Mouse (Mus musculus): Measurements from ENCODE around the gene Atg10. TPM values are rescaled to one million over a fixed set of nuclear protein-coding genes. Genes with fewer than 3 reads are reported as not detected.

Atg10 gene
- total RNA-seq, 2 experiments from 2014 or later, result 14.4 to 16.0 TPM

DNA sequence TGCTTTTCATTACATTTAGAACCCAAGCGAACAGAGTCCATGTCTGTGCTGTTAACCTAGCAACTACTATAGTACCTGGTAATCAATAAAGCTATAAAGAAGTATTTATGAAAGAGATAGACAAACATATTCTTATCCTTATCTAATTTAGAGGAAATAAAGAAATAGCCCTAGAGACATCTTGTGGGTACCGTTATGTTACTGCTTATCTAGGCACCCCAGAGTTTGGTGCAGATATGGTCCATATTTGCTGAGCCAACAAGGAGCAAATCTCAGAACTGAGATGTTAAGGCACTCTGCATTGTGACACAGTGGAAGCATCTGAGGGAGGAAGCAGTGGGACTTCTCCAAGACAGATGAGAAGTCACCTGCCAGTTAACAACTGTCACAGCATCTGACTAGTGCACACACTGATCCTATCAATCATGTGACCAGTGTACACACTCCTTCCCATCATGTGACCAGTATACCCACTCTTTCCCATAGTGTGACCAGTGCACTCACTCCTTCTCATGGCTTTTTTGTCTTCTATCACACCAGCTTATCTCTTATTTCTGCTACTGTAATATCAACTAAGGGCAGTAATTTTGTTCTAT lies 228.6 kb downstream of the Atg10 start:
- no peak for DNase-seq

DNA sequence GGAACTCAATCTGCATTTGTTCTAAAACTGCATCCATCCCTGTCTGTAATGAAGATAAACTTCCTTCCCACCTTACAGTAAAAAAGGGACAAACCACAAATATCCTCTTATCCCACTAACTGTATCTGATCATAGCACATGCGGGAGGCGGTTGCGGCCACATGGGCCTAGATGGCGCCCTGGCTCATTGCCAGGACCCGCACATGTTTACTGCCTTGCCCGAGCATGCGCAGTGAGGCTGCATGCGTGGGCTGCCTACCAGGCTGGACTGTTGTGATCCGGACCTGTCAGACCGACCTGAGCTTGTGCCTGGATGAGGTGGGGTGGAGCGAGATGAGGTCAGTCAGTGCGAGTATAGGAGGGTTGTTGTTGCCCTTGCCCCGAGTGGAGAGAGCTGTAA lies 230.2 kb downstream of the Atg10 start:
- DNase-seq, result peak in 1 of 2 experiments; percentile 4

DNA sequence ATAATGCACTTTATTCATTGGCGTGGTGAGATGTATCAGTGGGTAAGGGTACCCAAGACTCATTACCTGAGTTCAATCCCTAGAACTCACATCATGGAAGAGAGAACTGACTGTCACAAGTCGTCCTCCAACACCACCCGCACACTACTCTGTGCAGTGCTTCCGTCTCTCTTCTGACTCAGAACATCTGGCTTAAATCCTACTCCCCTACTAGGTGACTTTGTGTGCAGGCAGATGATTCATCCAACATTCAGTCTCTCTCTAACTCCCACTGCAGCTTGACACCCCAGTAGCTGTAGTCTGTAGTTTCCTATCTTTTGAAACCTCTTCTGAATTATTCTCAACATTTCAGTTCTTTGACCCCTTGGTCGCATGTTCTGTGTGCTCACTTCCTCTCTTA lies 230.8 kb downstream of the Atg10 start:
- no peak for DNase-seq

DNA sequence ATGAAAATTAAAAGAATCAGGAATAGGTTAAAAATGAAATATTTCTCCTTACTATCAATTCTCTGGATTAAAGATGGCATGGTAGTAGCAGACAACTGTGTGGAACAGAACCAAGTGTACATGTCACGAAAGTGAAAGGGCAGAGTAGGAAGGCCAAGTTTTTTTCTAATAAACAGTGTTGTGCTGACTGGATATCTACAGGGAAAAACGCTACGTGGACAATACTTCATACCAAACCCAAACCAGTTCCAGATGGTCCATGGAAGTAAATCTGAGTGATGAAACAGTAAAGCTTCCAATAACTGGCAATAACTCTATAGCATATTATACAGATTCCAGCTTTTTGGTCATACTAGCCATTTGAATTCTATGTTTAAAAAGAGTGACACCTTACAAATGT lies 235.5 kb downstream of the Atg10 start:
- DNase-seq, result no peak

DNA sequence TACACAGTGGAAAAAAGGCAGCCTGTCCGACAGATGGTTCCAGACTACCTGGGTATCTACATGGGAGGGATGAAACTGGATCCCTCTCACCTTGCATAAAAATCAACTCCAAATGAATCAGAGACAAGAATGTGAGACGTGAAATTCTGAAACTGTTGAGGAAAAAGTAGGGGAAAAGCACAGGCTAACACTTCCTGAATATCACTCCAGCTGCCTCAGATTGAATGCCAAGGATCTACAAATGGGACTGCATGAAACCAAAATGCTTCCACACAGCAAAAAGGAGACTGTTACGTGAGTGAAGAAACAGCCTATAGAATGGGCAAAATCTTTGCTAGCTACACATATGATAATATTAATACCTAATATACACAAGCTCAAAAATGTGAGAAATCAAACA lies 238.4 kb downstream of the Atg10 start:
- DNase-seq, result no peak

DNA sequence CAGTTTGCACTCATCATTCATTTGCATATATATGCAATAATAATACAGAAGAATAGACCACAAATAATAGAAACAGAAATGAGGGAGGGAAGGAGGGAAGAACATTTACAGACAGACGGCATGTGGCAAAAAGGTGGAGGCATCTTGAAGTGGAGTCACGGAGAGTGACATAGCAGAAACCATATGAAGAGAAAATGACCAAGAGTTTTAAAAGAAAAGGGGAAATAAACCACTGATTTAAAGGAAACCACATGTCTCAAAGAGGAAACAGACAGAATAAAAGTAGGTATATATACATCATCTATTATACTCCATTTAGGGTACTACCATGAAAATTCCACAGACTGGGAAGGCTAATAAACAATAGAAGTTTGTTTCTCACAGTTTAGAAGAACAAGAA lies 239.7 kb downstream of the Atg10 start:
- DNase-seq, result no peak

DNA sequence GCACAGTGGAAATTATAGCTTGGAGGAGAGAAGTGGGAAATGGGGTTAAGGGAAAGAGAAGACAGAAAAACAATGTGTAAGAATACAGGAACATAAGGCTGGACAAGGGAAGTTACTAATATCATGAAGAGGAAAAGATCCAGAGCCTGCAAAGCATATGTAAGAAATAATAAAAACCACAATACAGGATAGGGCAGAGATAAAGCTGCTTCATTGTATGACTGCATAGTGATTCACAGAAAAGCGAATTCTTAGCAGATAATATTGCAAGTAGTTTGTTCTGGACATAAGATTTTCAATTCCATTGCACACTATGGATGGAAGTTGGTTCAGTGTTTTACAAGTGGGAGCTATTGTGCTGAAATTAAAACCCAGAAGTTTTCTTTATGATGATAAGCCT lies 242.0 kb downstream of the Atg10 start:
- DNase-seq, result no peak

DNA sequence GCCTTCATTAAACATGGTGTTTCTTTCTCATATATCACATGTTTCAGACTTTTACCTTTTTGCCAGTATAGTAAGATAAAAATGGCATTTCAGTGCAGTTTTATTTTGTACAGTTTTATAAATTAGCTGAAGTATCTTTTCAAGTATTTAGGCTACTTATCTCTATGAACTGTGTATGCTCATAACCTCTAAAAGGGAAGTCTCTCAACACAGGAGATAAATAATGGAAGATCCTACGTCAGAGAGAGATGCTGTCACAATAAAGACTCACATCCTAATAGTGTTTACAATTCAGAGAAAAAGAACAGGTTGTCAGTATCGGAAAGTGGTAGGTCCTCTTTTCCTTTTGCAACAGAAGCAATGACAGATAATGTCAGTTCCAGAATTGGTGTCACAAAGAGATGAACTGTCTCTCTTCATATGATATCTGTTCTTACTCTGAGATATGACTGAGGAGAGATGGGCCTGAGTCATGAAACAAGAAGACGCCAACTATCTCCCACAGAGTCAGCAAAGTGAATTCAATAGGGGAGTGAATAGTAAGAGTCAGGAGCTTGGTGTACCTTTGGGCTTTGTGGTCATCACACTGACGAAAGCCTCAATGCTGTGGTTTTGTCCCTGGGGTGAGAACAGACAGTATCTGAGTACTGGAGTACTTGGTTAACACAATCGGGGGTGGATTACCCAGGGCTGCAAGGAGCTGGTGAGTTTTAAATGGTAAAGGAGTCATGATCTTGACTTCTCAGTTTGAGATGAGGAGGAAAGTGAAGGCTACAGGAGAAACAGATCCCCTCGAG lies 242.7 kb downstream of the Atg10 start:
- no peak for DNase-seq

DNA sequence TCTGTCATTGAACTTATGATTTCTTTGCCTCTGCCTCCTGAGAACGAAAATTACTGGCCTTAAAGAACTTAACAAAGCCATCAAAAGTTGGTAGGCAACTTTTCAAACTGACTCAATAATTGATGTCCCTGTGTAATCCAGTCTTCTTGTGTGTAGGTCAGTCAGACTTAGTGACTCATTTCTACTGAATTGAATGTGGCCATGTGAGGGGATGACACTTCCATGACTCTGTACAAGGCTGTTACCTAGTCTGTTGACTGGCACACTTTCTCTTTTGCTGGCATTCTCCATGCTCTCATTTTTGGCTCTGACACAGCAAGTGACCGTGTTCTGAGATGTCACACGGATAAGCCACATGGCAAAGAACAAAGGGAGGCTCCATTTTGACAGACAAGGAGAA lies 246.7 kb downstream of the Atg10 start:
- DNase-seq, result no peak

DNA sequence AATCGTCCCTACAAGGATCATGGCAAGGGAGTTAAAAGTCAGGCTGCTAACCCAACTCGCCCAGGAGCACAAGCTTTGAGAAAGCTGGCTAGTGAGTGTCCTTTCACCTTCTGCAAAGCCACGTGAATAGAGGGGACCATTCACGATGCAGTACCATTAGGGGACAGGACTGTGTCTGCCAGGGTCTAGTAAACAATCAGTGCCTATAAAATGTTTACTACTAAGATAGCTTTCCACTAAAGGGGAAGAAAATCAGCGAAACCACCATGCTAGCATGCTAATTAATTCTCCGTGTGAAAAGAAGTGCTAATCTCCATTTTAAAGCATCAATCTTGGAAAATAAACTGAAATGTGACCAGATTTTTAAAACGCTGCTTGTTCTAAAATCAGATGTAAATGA lies 250.4 kb downstream of the Atg10 start:
- DNase-seq, result no peak

DNA sequence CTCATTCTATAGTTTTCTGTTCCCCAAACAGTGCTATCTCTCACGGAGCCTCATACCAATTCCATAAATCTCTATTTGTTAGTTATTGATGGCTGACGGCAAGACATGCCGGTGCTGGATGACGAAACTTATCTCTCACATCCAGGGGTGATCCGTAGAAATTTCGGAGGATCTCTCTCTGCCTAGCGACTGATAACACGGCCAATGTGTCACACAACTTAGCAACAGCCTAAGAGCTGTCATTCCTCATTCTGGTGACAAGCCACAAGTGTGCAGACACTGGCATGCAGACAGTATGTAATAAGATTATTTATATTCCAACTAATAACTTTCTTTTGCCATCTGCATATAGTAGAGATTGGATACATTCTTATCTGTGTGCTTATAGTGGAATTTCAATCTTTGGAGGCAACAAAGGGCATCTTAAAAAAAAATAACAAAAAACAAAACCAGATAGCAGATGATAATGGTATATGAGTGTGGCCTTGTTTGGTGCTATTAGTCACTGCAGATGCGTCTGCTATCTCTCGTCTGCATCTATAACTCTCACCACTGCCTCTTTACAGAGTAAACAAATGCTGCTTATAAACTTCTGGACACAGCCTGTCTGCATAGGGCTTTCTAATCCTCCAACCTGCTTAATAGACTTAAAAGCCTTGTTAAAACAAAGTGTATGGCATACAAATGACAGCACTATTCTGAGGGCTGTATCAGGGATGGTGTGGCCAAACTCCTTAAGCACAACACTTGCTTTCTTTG lies 253.3 kb downstream of the Atg10 start:
- no peak for DNase-seq

DNA sequence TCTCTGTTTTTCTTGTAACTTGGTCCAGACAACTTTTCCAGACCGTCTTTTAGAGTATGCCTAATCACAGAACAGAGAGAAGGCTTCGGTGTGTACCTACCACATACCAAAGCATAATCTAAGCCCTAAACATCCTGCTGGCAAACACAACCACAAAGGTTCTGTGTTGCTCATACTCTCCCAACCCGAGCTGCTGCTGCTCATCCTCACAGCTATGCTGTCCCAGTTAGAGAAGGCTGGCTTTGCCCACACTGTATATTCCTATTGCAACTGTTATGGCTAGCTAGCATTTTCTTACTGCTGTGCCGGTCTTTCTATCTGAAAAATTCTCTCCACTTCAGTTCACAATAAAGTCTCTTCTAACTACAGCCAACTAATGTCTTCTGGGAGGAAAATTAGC lies 254.8 kb downstream of the Atg10 start:
- no peak for DNase-seq

DNA sequence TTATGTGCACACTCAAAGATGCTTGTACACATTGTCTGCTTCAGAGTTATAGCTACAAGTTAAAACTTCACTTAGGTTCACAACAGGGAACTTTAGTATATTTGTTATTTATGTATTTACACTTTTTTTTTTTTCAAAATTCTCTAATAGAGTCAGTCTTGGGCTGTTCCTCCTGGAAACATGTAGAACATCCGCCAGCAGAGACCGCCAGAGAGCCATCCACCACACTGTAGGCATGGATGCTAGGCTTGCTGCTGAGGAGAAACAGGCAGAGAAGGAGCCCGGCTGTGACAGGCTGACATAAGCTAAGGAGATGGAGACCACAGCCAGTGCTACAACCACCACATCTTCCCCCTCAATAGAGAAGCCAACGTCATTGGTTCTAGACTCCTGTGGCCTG lies 256.3 kb downstream of the Atg10 start:
- DNase-seq, result peak; percentile 82 to 85

DNA sequence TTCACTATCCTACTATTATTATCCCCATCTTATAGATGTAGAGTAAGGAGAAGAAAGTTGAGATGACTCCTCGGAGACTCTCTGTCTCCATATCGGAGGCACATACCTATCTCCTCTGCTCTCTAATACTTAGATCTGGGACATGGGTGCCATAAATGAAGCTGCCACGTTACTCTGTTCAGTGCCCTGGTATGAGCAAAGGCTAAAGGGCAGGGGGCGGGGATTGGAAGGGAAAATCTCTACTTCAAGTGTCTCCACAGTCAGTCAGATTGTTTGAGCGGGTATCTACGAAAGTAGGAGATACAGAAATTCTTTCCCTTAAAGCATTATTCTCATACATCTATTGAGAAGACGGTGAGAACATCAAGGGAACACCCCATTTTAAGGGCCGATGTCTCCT lies 257.8 kb downstream of the Atg10 start:
- no peak for DNase-seq

DNA sequence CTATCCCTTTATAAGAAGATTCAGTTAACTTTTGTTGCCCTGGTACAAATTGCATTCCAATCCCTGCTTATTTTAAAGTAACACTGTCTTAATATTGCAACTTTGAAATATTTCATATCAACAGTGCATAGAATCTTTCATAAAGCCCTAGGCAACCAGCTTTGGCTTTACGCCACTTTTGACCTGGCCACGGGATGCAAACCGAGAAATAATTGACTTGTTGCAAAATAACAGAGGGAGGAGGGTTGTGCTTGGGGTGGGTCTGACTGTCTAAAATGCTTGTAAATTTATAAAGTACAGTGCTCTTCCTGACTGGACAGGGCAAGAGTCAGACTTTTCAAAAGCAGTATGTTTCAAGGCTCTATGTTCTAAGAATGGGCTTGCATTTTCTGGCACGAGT lies 259.3 kb downstream of the Atg10 start:
- no peak for DNase-seq

DNA sequence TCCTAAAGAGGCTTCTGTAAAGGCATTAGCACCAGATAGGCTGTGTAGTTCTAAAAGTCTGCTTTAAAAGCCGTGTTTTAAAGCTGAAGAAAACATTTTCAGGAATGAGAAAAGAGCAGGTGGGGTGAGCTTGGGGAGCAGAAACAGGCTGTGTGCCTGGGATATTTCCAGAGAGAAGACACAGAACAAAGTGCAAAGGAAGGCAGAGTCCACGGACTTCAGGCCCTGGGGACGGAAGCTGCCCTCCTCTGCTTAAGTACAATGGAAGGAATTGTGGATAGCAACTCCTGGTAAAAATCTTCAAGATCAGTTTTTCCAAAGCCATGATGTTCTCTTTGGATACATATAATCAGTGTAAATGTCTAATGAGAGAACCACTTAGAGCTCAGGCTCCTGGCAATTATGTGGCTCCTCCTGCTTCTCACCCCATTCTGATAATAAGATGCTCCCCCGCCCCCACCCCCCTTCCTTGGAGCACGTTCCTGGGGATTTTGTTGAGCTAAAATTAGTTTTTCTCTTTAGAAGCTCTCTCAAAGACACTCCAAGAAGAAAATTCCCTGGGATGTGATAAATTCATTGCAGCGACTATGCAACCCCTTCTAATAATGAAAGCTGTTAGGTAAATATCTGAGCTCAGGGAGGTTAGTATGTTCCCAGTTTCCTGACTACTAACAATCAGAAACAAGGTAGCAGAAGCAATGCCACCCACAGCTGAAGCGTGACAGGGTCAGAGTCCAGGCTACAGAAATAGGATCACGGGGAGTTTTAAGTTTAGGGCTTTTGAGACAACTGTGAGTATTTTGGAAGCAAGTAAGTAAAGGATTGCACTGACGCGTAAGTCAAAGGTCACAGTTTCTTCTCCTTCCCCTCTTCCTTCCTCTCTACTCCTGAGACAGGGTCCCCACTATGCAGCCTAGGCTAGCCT lies 260.7 kb downstream of the Atg10 start:
- no peak for DNase-seq

DNA sequence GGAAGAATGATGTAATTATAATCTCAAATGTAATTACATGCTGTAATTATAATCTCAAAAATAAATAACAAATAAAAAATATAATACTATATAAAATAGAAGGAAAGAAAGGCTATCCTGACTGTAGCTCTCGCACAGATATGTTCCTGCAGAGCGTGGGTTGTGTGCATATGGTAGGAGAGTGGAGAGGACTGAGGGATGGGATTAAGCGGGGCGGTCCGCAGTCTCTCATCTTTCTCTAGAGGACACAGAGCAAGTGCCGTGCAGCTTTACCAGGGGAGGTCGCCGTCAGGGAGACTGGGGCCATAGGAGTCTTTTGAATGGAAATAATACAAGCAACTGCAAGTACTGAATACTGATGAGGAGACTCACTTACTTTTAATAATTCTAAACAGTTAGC lies 263.2 kb downstream of the Atg10 start:
- no peak for DNase-seq

DNA sequence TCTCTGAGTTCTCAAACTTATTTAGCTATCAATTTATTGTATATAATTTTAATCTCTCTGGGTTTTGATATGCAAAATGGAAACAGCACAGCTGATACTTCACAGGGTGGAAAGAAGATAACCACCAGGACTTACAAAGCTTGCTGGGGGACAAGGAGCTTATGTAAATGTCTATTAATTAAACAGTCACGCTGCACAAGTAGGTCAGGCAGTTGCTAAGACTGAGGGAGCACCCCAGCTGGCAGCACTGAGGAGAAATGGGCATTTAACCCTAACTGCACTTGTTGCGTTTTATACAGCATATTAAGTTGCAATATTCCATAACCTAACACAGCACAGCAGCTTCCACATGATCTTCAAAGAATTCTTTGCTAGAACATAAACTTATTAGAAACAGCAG lies 264.9 kb downstream of the Atg10 start:
- no peak for DNase-seq

DNA sequence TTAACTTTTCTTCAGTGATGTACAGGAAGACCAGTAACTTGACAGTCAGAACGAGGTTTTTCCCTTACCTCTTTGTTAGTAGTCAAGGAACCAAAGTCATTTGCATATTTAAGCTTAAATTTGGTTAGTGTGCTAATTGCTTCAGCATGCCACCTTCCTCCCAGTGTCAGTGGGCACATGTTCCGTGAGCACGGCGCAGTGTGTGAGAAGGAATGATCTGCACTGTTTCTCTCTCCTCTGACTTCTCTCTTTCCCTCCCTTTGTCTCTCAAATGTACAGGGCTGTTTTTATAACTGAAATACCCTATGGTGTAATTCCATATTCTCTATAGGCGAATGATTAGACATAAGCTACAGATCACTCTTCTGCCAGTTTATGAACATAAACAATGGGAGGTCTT lies 284.2 kb downstream of the Atg10 start:
- no peak for DNase-seq

DNA sequence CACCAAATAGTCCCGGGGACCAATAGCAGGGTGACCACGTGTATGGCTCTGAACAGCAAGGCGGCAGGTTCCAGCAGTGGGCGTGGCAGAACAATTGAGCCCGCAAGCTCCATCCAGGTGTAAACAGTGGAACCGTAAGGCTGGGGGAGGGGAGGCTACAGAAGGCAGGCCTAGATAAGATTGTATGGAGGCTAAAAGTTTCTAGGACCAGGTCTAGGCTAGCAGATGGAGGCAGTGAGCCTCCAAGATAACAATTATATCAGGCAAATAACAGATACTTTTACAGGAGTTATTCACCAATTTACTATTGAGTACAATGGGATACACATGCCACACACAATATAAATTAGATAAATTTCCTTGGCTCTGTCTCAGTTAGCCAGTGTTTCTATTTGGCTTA lies 284.6 kb downstream of the Atg10 start:
- no peak for DNase-seq

DNA sequence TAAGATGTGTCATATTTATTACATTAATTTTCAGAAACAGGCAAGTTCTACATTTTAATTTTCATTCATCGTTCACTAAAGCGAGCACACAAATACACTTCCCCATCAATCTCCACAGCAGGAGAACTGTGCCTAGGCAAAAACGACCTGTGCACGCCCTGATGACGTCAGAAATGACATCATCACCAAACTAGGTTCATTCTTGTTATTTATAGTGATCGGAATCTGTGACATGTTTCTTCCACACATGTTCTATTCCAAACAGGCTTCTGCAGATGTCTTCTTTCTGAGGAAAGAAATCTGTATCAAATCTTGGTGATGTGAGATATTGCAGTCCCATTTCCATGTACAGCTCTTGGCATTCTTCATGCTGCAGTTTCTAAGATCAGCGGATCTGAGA lies 287.9 kb downstream of the Atg10 start:
- no peak for DNase-seq

DNA sequence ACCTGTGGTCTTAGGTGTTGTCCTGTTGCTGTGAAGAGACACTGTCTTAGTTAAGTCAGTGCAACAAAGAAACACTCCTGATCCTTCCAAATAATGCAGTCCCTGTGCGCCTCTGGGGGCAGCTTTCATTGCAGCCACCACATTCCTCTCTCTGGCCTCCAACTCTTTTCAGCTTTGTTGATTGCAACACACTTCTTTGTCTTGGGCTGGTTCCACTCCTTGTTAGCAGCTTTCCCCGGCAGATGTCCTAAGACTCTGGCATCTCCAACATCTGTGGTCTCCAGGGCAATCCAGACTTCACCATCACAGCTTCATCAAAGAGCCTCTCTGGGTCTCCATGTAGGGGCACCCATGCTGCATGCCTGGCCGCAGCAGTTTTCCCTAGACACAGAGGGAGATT lies 290.5 kb downstream of the Atg10 start:
- DNase-seq, result no peak

DNA sequence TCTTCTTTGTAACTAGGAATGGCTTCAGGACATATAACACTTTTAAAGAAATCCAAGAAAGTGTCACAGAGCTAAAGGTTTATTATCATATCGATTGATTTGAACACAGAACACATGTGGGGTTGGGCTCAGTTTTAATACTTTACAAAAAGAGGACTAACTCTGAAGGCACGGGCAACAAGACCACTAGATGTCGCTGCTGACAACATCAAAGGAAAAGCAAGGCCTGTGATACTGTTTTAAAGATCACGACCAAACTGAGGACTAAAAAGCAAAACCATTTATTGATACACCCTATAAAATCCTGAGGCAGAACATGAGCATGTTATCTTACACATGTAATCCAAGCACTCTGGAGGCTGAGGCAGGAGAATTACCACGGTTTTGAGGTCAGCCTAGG lies 293.9 kb downstream of the Atg10 start:
- peak; percentile 56 to 69 for DNase-seq
